Mouse (Mus musculus): ENCODE data around the gene Apol10b. TPM values are rescaled to one million over a fixed set of nuclear protein-coding genes. Genes with fewer than 3 reads are reported as not detected.
"Not testable (repeated sequence)": the region's sequence is repeated elsewhere in the genome, so short reads cannot be mapped to it uniquely, and the experiment has no call there.

Gene Apol10b
- polyA plus RNA-seq (2016; fragmentation: Nextera tagmentation; extraction: Ambion mirVana): 0.12 TPM in 1 of 2 replicates, not detected in the other

- no peaks in the 10 kb centered on the region for H3K9me3 ChIP-seq
- no peaks in the 10 kb centered on the region for H3K36me3 ChIP-seq
- no peak within 1 kb of the TSS for H3K4me2 ChIP-seq (replicated peaks)
- no peaks in the 10 kb centered on the region for H3K4me1 ChIP-seq
- 66% methylated on average over 5 of the region's 5 CpGs for WGBS
- H3K27me3 ChIP-seq: no peaks in the 10 kb centered on the region
- H3K9ac ChIP-seq: no peak within 1 kb of the TSS
- no peak for ATAC-seq (ENCODE audit: insufficient number of reproducible peaks, insufficient read depth, low FRiP score, low TSS enrichment)
- H3K27ac ChIP-seq: no peak within 1 kb of the TSS
- H3K4me3 ChIP-seq: no peak within 1 kb of the TSS
Measured at GRCm38 (mm10) chr15:77595961-77596360, at the start of gene Apol10b. Gene Apol10b, minus strand, starts transcription at chr15:77596125.

DNA sequence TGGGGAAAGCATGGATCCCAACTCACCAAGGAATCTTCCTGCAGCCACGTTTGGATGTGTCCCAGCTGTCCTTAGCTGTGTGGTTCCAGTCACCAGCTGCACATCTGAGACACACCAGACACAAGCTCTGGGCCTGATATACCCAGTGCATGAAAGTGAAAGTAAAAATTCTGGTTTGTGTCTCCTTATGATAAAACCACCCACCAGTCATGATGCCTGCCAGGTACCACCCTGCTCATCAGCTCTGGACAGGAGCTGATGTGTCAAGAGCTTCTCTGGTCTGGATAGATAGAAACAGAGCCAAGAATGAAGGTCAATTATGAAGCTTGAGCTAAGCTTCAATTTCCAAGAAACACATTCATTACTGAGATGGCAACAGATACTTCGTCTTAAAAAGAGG, 47.3 kb upstream of the Apol10b start, which contains the start of gene Apol11b:
Gene Apol11b, minus strand, starts transcription at position 111 of the 400 bp plus-strand sequence.
- H3K27ac ChIP-seq; H3K4me1 ChIP-seq; H3K27me3 ChIP-seq; ATAC-seq (ENCODE audit: insufficient number of reproducible peaks, insufficient read depth, low FRiP score, low TSS enrichment); H3K9ac ChIP-seq; H3K36me3 ChIP-seq; H3K4me3 ChIP-seq; H3K9me3 ChIP-seq; H3K4me2 ChIP-seq (replicated peaks): not testable (repeated sequence)
- 79% methylated on average over 2 of the region's 2 CpGs for WGBS

DNA sequence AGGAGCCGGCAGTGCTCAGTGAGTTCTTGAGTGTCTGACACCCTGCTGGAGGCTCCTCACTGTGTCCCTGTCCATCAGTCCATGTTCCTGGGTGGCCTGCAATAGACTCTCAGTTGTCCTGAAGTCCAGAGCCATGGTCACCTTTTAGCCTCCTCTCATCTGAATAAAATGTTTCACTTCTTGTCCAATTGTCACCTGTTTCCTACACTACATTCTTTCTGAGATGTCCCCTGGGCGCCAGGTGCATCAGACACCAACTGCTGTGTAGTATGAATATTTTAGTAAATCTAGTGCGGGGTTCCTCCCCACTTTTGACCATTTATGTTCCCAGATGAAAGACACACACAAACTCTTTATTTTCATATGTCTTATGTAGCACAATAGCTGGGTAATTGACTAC, 33.9 kb upstream of the Apol10b start:
- not testable (repeated sequence) for H3K4me3 ChIP-seq; ATAC-seq (ENCODE audit: insufficient number of reproducible peaks, insufficient read depth, low FRiP score, low TSS enrichment)

DNA sequence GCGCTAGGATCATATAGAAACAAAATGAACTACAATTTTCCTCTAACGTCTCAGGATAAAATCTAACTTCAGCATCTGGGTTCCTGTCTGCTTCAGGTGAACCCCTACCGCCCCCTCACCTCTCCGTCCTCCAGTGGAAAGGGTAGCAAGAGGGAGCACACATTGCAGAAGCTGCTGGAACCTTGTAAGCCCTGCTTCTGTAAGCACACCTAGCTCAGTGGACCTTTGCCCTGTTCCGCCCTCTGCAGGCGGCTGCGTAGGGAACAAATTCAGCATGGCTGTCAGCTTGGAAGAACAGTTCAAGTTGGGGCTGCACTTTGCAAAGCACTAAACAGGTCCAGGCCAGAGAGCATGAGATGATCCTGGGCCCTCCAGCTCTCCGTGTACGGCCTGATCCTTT, 32.7 kb upstream of the Apol10b start:
- not testable (repeated sequence) for H3K4me3 ChIP-seq; H3K4me1 ChIP-seq; H3K9me3 ChIP-seq; H3K4me2 ChIP-seq (replicated peaks); H3K27me3 ChIP-seq; H3K27ac ChIP-seq; ATAC-seq (ENCODE audit: insufficient number of reproducible peaks, insufficient read depth, low FRiP score, low TSS enrichment); H3K36me3 ChIP-seq; H3K9ac ChIP-seq
- 54% methylated on average over 9 of the region's 9 CpGs for WGBS

More for the DNA sequence above, 33.9 kb upstream of the Apol10b start:
- not testable (repeated sequence) for H3K4me2 ChIP-seq (replicated peaks); H3K27me3 ChIP-seq; H3K9me3 ChIP-seq; H3K36me3 ChIP-seq; H3K9ac ChIP-seq; H3K4me1 ChIP-seq; H3K27ac ChIP-seq
- 72% methylated on average over 3 of the region's 3 CpGs for WGBS

GRCm38 (mm10) chr15:77626471-77626870, 30.5 kb upstream of the Apol10b start:
- not testable (repeated sequence) for H3K9me3 ChIP-seq; H3K36me3 ChIP-seq; H3K4me2 ChIP-seq (replicated peaks); H3K9ac ChIP-seq; ATAC-seq (ENCODE audit: insufficient number of reproducible peaks, insufficient read depth, low FRiP score, low TSS enrichment); H3K4me1 ChIP-seq; H3K4me3 ChIP-seq; H3K27me3 ChIP-seq; H3K27ac ChIP-seq
- WGBS: 84% methylated on average over 4 of the region's 4 CpGs

GRCm38 (mm10) chr15:77624710-77625109, 28.8 kb upstream of the Apol10b start:
- no peak overlapping the region for H3K4me3 ChIP-seq
- WGBS: 88% methylated on average over 1 of the region's 1 CpGs
- H3K27me3 ChIP-seq: no peaks in the 10 kb centered on the region

GRCm38 (mm10) chr15:77606069-77606468, 10.1 kb upstream of the Apol10b start:
- H3K4me2 ChIP-seq (replicated peaks): no peak overlapping the region
- H3K27me3 ChIP-seq: no peaks in the 10 kb centered on the region
- ATAC-seq (ENCODE audit: insufficient number of reproducible peaks, insufficient read depth, low FRiP score, low TSS enrichment): no peak
- H3K9ac ChIP-seq: no peak overlapping the region
- WGBS: 90% methylated on average over 3 of the region's 3 CpGs
- H3K4me3 ChIP-seq: no peak overlapping the region
- no peaks in the 10 kb centered on the region for H3K36me3 ChIP-seq
- no peaks in the 10 kb centered on the region for H3K4me1 ChIP-seq
- H3K9me3 ChIP-seq: no peaks in the 10 kb centered on the region
- no peak overlapping the region for H3K27ac ChIP-seq

More at GRCm38 (mm10) chr15:77624710-77625109, 28.8 kb upstream of the Apol10b start:
- H3K4me1 ChIP-seq: no peaks in the 10 kb centered on the region
- no peak for ATAC-seq (ENCODE audit: insufficient number of reproducible peaks, insufficient read depth, low FRiP score, low TSS enrichment)
- H3K9me3 ChIP-seq: no peaks in the 10 kb centered on the region
- no peaks in the 10 kb centered on the region for H3K36me3 ChIP-seq
- no peak overlapping the region for H3K9ac ChIP-seq
- no peak overlapping the region for H3K4me2 ChIP-seq (replicated peaks)
- no peak overlapping the region for H3K27ac ChIP-seq

- H3K9me3 ChIP-seq: no peaks in the 10 kb centered on the region
- no peak within 1 kb of the TSS for H3K4me2 ChIP-seq (replicated peaks)
- no peak for ATAC-seq (ENCODE audit: insufficient number of reproducible peaks, insufficient read depth, low FRiP score, low TSS enrichment)
- no peak within 1 kb of the TSS for H3K9ac ChIP-seq
- H3K27ac ChIP-seq: no peak within 1 kb of the TSS
- H3K4me3 ChIP-seq: no peak within 1 kb of the TSS
- H3K36me3 ChIP-seq: no peaks in the 10 kb centered on the region
- H3K4me1 ChIP-seq: no peaks in the 10 kb centered on the region
- no peaks in the 10 kb centered on the region for H3K27me3 ChIP-seq
- 78% methylated on average over 1 of the region's 1 CpGs for WGBS
Measured at GRCm38 (mm10) chr15:77598958-77599357, 3.0 kb upstream of the Apol10b start, which contains the start of gene Gm36245. Gene Gm36245, plus strand, starts transcription at chr15:77599258.

- Histone ChIP-seq H3K9ac (no peak overlapping the region), H3K4me1 (no peaks in the 10 kb centered on the region), H3K4me2 (replicated peaks) (no peak overlapping the region), H3K4me3 (no peak overlapping the region), H3K27ac (no peak overlapping the region), H3K36me3 (no peaks in the 10 kb centered on the region), H3K9me3 (no peaks in the 10 kb centered on the region), H3K27me3 (no peaks in the 10 kb centered on the region)
- ATAC-seq (ENCODE audit: insufficient number of reproducible peaks, insufficient read depth, low FRiP score, low TSS enrichment): no peak
- 68% methylated on average over 3 of the region's 3 CpGs for WGBS
Measured at GRCm38 (mm10) chr15:77598429-77598828, 2.5 kb upstream of the Apol10b start.

GRCm38 (mm10) chr15:77593557-77593956, 2.4 kb downstream of the Apol10b start:
- WGBS: 83% methylated on average over 1 of the region's 1 CpGs
- Histone ChIP-seq H3K9ac (no peak overlapping the region), H3K36me3 (no peaks in the 10 kb centered on the region), H3K4me1 (no peaks in the 10 kb centered on the region), H3K4me2 (replicated peaks) (no peak overlapping the region), H3K27me3 (no peaks in the 10 kb centered on the region), H3K9me3 (no peaks in the 10 kb centered on the region), H3K4me3 (no peak overlapping the region), H3K27ac (no peak overlapping the region)
- no peak for ATAC-seq (ENCODE audit: insufficient number of reproducible peaks, insufficient read depth, low FRiP score, low TSS enrichment)

GRCm38 (mm10) chr15:77590881-77591280, 5.0 kb downstream of the Apol10b start:
- H3K27ac ChIP-seq: no peak overlapping the region
- no peaks in the 10 kb centered on the region for H3K4me1 ChIP-seq
- H3K36me3 ChIP-seq: no peaks in the 10 kb centered on the region
- H3K4me2 ChIP-seq (replicated peaks): no peak overlapping the region
- no peaks in the 10 kb centered on the region for H3K9me3 ChIP-seq
- ATAC-seq (ENCODE audit: insufficient number of reproducible peaks, insufficient read depth, low FRiP score, low TSS enrichment): no peak
- no peaks in the 10 kb centered on the region for H3K27me3 ChIP-seq
- H3K4me3 ChIP-seq: no peak overlapping the region
- 71% methylated on average over 2 of the region's 2 CpGs for WGBS
- H3K9ac ChIP-seq: no peak overlapping the region

GRCm38 (mm10) chr15:77588981-77589380, 6.9 kb downstream of the Apol10b start:
- H3K4me3 ChIP-seq: no peak overlapping the region
- H3K4me2 ChIP-seq (replicated peaks): no peak overlapping the region
- H3K27me3 ChIP-seq: no peaks in the 10 kb centered on the region
- ATAC-seq (ENCODE audit: insufficient number of reproducible peaks, insufficient read depth, low FRiP score, low TSS enrichment): no peak
- H3K9ac ChIP-seq: no peak overlapping the region
- peaks cover under 1% of the 10 kb centered on the region for H3K9me3 ChIP-seq
- H3K27ac ChIP-seq: no peak overlapping the region
- H3K4me1 ChIP-seq: no peaks in the 10 kb centered on the region
- H3K36me3 ChIP-seq: no peaks in the 10 kb centered on the region

GRCm38 (mm10) chr15:77587026-77587425, 8.9 kb downstream of the Apol10b start:
- Histone ChIP-seq H3K4me1 (no peaks in the 10 kb centered on the region), H3K4me2 (replicated peaks) (no peak overlapping the region), H3K27me3 (no peaks in the 10 kb centered on the region), H3K4me3 (no peak overlapping the region), H3K9ac (no peak overlapping the region), H3K9me3 (peaks cover 9% of the 10 kb centered on the region), H3K27ac (no peak overlapping the region), H3K36me3 (no peaks in the 10 kb centered on the region)
- no peak for ATAC-seq (ENCODE audit: insufficient number of reproducible peaks, insufficient read depth, low FRiP score, low TSS enrichment)
